8 mouse cellular contexts compared by ENCODE assay signal in the genomic region with DNA sequence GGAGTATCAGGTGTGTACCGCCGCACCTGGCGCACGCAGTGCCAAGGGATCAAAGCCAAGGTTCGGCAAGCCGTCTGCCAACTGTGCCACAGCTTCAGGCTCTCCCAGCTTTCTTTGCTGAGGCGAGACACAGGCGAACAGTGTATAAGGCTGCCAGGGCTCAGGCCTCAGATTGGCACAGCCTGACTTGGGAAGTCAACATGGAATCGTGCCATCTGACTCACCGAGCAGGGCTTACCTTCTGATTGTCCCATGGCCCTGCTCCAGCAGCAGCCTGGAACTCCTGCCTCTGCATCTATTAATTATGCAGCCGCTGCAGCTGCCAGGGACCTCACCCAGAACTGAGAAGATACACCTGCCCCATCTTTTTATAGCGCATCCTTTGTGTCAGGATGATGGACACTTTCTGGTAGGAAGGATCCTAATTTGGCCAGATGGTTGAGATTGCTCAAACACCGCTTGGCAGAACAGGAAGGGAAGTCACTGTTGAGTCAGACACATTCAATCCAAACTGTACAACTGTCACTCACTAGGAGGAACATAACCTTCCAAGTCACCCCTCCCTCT. TPM values are rescaled to one million over a fixed set of nuclear protein-coding genes. Genes with fewer than 3 reads are reported as not detected.
DNase-seq lines count a peak whose midpoint lies in the region; ATAC-seq and TF ChIP-seq lines count a peak whose summit lies in the region.
"Had no signal": no experiment of that assay in that cellular context is flagged by ENCODE, and none has a peak within 500 bp of the region (broad histone marks: within the 10 kb centered on the region; RNA-seq: fewer than 3 reads in every experiment).

No protein-coding gene starts in this region.

- no peak overlapping the region for H3K4me2 ChIP-seq in lung, embryonic 14.5 days

- no peaks in the 10 kb centered on the region for H3K4me1 ChIP-seq in lung, embryonic 14.5 days (ENCODE audit: insufficient read depth)

- no peaks in the 10 kb centered on the region for H3K9me3 ChIP-seq in lung, embryonic 14.5 days (ENCODE audit: low read depth, low read length)

- no peaks in the 10 kb centered on the region for H3K27me3 ChIP-seq in lung, embryonic 14.5 days (ENCODE audit: insufficient read depth, low read length)

- 73% methylated on average over 13 of the region's 13 CpGs for WGBS in lung, embryonic 14.5 days

- no peak overlapping the region for H3K27ac ChIP-seq in lung, embryonic 14.5 days (ENCODE audit: low read depth)

- no peak overlapping the region for H3K9ac ChIP-seq in lung, embryonic 14.5 days

- no peak for TF ChIP-seq CTCF in lung, embryonic 14.5 days (IDR thresholded peaks at IDR 0.05; ENCODE audit: low read depth)

- no peak for ATAC-seq in lung, embryonic 14.5 days (ENCODE audit: insufficient read depth)
- ATAC-seq in erythroblast, adult 5-6 weeks (replicated peaks; ENCODE audit: low FRiP score, poor library complexity, severe bottlenecking): no peak
- ATAC-seq in CD4-positive, CD25-positive, alpha-beta regulatory T cell, adult 4 months: no peak

- no peak overlapping the region for H3K4me3 ChIP-seq in lung, embryonic 14.5 days (ENCODE audit: low read depth, low read length)

- DNase-seq in lung, embryonic 14.5 days: peak; percentile 23
- no peak for DNase-seq in lung, postnatal 14 days
- peak; percentile 81 for DNase-seq in adrenal gland, postnatal 10 days
- DNase-seq in cerebellum, postnatal 36 days: peak; percentile 77 to 83
- peak; percentile 32 to 41 for DNase-seq in layer of hippocampus, postnatal 14 days (ENCODE audit: low spot score in 2 of 2)

- H3K36me3 ChIP-seq in lung, embryonic 14.5 days (ENCODE audit: insufficient read depth): no peaks in the 10 kb centered on the region

RNA-seq across cellular contexts. Expression of gene Rrm2, which starts 26.9 kb away (rescaled TPM):
- 219 and 221 TPM in 2 replicates for polyA plus RNA-seq in lung, embryonic 14.5 days (2014; fragmentation: Nextera tagmentation; extraction: Ambion mirVana)
- total RNA-seq in adrenal gland, postnatal 10 days (2021): 10 to 100 TPM; 43.7 to 50.5 TPM
- total RNA-seq in layer of hippocampus, postnatal 14 days (2021): 1 to 10 TPM; 6.3 to 7.6 TPM
- total RNA-seq in erythroblast, adult 5-6 weeks (2015; ENCODE audit: low replicate concordance): 113 and 145 TPM in 2 replicates
- 150 and 198 TPM in 2 replicates for total RNA-seq in erythroblast, adult 5-6 weeks (2017; ENCODE audit: low replicate concordance)
- 10 to 100 TPM; 49.7 to 81.3 TPM for polyA plus RNA-seq in CD4-positive, CD25-positive, alpha-beta regulatory T cell, adult 4 months (2017; shearing (Covaris generic))

RNA-seq across cellular contexts. Expression of gene Cys1, which starts 53.3 kb away (rescaled TPM):
- polyA plus RNA-seq in lung, embryonic 14.5 days (2014; fragmentation: Nextera tagmentation; extraction: Ambion mirVana): 1.3 and 2.4 TPM in 2 replicates
- 1 to 10 TPM; 2.7 to 4.4 TPM for total RNA-seq in adrenal gland, postnatal 10 days (2021)
- 10 to 100 TPM; 13.4 to 14.2 TPM for total RNA-seq in layer of hippocampus, postnatal 14 days (2021)
- total RNA-seq in erythroblast, adult 5-6 weeks (2015; ENCODE audit: low replicate concordance): not detected in 2 replicates
- total RNA-seq in erythroblast, adult 5-6 weeks (2017; ENCODE audit: low replicate concordance): not detected in 2 replicates
- polyA plus RNA-seq in CD4-positive, CD25-positive, alpha-beta regulatory T cell, adult 4 months (2017; shearing (Covaris generic)): not detected
- total RNA-seq: neutrophil, adult 5-6 weeks had no signal

Comparison
In these comparisons a context has a peak if more than half of its experiments do, and no peak if none do; other contexts are left out.
1. RNA of gene Rrm2, which starts 26.9 kb away (total RNA-seq): 113 to 198 TPM in erythroblast, adult 5-6 weeks and 43.7 to 50.5 TPM in adrenal gland, postnatal 10 days; 6.3 to 7.6 TPM in layer of hippocampus, postnatal 14 days; every median in the first group is over 4 times any median in the second.